ENCODE assay signal across 13 mouse cellular contexts in the genomic region with DNA sequence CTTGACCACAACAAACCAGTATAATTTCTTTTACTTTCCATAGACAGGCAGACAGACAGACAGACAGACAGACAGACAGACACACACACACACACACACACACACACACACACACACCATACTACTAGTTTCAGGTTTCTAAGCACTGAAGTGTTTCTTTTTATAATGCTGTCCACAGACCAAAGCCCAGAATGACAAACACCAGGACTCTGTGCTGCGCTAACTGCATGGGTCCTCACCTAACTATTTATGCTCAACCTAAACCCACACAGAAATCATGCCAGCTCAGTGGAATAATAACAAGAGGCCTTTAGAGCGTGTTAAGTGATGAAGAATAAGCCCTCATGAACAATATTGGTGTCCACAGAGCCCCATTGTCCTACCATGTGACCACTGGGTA.
"Had no signal": no experiment of that assay in that cellular context is flagged by ENCODE, and none has a peak within 500 bp of the region (broad histone marks: within the 10 kb centered on the region; RNA-seq: fewer than 3 reads in every experiment).

No protein-coding gene starts in this region.

- H3K9me3 ChIP-seq: liver, embryonic 13.5 days had no signal

- DNase-seq: kidney, postnatal 25 days; layer of hippocampus, adult 9-11 months; liver, embryonic 13.5 days; lung, adult 2 months; lung, postnatal 14 days; lung, postnatal 4 days; midbrain, embryonic 14.5 days; thymus, adult 18-20 months; thymus, postnatal 36 days had no signal

- H3K27ac ChIP-seq: kidney, postnatal 0 days; layer of hippocampus, adult 2 months; left cerebral cortex, adult 2 months; liver, embryonic 13.5 days had no signal

- H3K4me3 ChIP-seq: layer of hippocampus, adult 2 months; left cerebral cortex, adult 2 months; liver, embryonic 13.5 days had no signal

- H3K4me2 ChIP-seq: liver, embryonic 13.5 days; midbrain, embryonic 11.5 days had no signal

- H3K4me1 ChIP-seq: liver, embryonic 13.5 days had no signal

- H3K27me3 ChIP-seq: liver, embryonic 13.5 days had no signal

- H3K36me3 ChIP-seq: liver, embryonic 13.5 days had no signal

- H3K9ac ChIP-seq: liver, embryonic 13.5 days had no signal
